Mouse (Mus musculus) G1E-ER4 (cell line): ENCODE data around the gene Tmem270. TPM values are rescaled to one million over a fixed set of nuclear protein-coding genes. Genes with fewer than 3 reads are reported as not detected.

Experiments
- GATA1 ChIP-seq: IDR thresholded peaks from one replicate; pipeline ENCODE4 v1.8.0; 2012; ENCODE audit warnings: low read length, inconsistent platforms
- polyA plus RNA-seq: library from polyadenylated mRNA; stranded (reverse); fragments of >175 nt; gene quantifications from 2 replicates; pipeline ENCODE4 v1.2.3, GENCODE M21; 2012

The Tmem270 gene
- polyA plus RNA-seq, 1 experiment: not detected

- no peak for TF ChIP-seq GATA1
Measured at GRCm38 (mm10) chr5:134868506-134868905, 38.0 kb downstream of the Tmem270 start.

DNA sequence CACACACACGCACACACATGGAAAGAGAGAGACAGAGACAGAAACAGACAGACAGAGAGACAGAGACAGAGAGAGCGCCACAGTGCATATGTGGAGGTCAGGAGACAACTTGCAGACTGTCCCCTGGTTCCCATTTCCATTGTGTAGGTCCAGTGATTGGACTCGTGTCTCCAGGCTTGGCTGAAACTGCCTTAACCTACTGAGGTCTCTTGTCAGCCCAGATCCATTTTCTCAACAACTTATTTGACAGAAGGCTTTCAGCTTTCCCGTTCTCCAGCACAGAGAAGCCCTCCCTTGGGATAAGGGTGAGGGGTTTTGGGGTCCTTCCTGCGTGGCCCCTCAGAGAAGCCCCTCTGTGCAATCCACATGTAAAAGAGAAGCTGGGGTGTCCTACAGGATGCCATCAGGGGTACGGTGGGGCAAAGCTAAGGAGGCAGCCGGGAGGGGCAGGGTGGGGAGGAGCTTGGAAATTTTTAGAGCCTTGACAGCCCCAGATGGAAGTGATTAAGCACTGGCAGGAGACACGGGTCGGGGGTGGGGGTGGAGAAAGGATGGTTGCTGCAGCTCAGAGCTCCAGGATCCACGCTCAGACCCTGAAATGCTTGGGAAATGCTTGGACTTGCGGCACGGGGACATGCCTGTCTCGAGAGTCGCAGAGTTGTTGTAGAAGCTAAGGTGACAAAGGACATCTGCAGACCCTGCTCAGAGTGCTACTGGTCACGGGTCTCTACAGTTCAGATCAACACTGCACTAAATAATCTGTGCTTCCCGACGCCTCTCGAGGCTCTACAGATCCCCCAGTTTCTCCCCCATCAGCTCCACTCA lies 39.0 kb downstream of the Tmem270 start:
- no peak for TF ChIP-seq GATA1

DNA sequence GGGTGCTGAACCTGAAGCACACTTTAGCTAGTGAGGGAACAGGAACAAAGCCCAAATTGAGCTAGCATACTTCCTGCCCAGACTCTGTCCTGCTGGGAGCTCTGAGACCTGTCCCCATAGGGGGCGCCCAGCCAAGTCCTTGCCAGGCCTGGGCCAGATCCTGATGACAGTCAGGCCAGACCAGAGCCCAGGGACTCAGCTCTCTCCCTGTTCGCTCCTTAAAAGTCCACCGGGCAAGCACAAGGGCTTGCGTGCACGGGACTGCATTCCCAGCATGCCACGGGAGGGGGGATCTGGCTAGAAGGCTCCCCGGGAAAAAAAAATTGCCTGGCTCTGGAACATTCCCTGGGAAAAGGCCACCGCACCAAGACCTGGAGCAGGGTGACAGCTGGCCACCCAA lies 41.4 kb downstream of the Tmem270 start:
- no peak for TF ChIP-seq GATA1

DNA sequence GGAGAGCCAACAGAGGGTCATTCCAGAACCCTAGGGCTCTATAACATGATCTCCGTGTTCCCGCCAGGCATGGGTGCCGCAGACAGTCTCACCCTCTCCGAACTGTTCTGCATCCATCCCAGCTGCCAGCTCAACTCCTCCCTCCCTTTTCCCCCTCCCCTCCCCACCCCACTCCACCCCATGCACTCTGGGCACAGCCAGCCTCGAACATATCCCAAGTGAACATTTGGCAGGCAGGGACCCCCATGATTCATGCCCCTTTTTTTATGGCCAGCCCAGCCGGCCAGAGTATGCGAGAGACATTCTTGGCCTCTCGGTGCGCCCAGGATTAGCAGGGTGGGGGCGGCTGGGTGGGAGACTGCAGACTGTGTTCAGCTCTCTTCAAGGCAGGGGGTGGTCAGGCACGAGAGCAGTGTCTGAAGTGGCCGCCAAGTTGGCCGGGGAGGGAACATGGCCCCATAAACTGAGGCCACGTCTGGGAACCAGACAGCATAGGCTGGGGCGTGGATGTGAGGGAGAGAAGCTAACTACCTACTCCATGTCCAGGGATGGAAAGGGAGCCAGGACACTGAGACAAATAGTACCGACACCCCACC lies 44.5 kb downstream of the Tmem270 start:
- no peak for TF ChIP-seq GATA1

DNA sequence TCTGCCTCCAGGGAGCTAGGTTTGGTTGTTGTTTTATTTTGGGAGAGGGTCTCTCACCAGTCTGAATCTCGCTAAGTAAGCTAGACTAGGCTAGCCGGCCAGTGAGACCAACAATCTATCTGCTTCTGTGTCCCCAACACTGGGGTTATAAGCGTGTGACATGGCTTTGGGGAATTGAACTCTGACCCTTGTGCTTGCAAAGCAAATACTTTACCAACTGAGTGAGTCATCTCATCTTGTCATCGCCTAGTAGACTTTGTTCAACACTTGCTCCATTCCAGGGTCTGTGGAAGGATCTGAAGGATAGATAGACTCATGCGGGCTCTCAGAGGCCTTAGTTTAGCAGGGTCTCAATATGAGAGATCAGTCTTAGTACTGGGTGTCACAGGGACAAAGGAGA lies 47.3 kb downstream of the Tmem270 start:
- TF ChIP-seq GATA1: no peak

GRCm38 (mm10) chr5:134858378-134858777 lies 48.2 kb downstream of the Tmem270 start:
- no peak for TF ChIP-seq GATA1

- TF ChIP-seq GATA1: no peak
Measured at GRCm38 (mm10) chr5:134852873-134853272, 53.7 kb downstream of the Tmem270 start.

Other genes with a start within 250 kb of the Tmem270 start
- gene Limk1, start 218.1 kb downstream of the Tmem270 start, polyA plus RNA-seq: 2.5 and 3.2 TPM in 2 replicates
- gene Eln, start 159.4 kb downstream of the Tmem270 start, polyA plus RNA-seq: not detected in 2 replicates
- gene Cldn13, start 8.8 kb upstream of the Tmem270 start, polyA plus RNA-seq: 0.85 and 1.4 TPM in 2 replicates
- gene Mettl27, start 25.6 kb upstream of the Tmem270 start, polyA plus RNA-seq: 13.0 and 13.9 TPM in 2 replicates
- 0.04 TPM in 1 of 2 replicates, not detected in the other for gene Cldn4, start 40.2 kb upstream of the Tmem270 start, polyA plus RNA-seq
- not detected in 2 replicates for gene Cldn3, start 79.5 kb upstream of the Tmem270 start, polyA plus RNA-seq
- gene Abhd11, start 102.4 kb upstream of the Tmem270 start, polyA plus RNA-seq: 78.8 and 94.7 TPM in 2 replicates
- gene Stx1a, start 116.7 kb upstream of the Tmem270 start, polyA plus RNA-seq: 7.6 and 7.9 TPM in 2 replicates
- 70.2 and 77.4 TPM in 2 replicates for gene Dnajc30, start 157.5 kb upstream of the Tmem270 start, polyA plus RNA-seq
- 226 and 260 TPM in 2 replicates for gene Bud23, start 158.2 kb upstream of the Tmem270 start, polyA plus RNA-seq
- 0.37 and 0.59 TPM in 2 replicates for gene Vps37d, start 171.5 kb upstream of the Tmem270 start, polyA plus RNA-seq
- not detected in 2 replicates for gene Mlxipl, start 183.2 kb upstream of the Tmem270 start, polyA plus RNA-seq
- 19.8 and 25.0 TPM in 2 replicates for gene Tbl2, start 242.9 kb upstream of the Tmem270 start, polyA plus RNA-seq